Mouse (Mus musculus) cerebellum, adult (tissue): ENCODE measurements at regions not wholly inside any gene's neighbourhood (a gene's known extent, or its start where the extent isn't known, plus 50 kb on each side); places are given as distances from the start of the nearest gene placed in this dataset.

Experiments used
- ATAC-seq: cut with Nextera tagmentation; 2 replicates; pipeline ENCODE4 v1.9.2; 2017; ENCODE audit warnings: mild to moderate bottlenecking, moderate library complexity, mixed read lengths; ENCODE audit not compliant: insufficient number of reproducible peaks, low FRiP score, low TSS enrichment

GRCm38 (mm10) chr8:15304143-15304677 is 258.3 kb upstream of the BB014433 start:
- no peak for ATAC-seq

- ATAC-seq = no peak
Observed at GRCm38 (mm10) chr8:15273775-15274174, 227.9 kb upstream of the BB014433 start.

GRCm38 (mm10) chr8:15271793-15272587 is 226.1 kb upstream of the BB014433 start:
- ATAC-seq = no peak

GRCm38 (mm10) chr8:15270290-15270689 is 224.4 kb upstream of the BB014433 start:
- ATAC-seq = no peak

- ATAC-seq = no peak
Observed at GRCm38 (mm10) chr8:15244770-15245485, 199.1 kb upstream of the BB014433 start.

- ATAC-seq = no peak
Observed at GRCm38 (mm10) chr8:15235410-15235809, 189.5 kb upstream of the BB014433 start.

- ATAC-seq = no peak
Observed at GRCm38 (mm10) chr8:15233241-15233640, 187.4 kb upstream of the BB014433 start.

GRCm38 (mm10) chr8:15230217-15230616 is 184.3 kb upstream of the BB014433 start:
- ATAC-seq = no peak

- no peak for ATAC-seq
Observed at GRCm38 (mm10) chr8:15221211-15221912, 175.5 kb upstream of the BB014433 start.

- ATAC-seq = no peak
Observed at GRCm38 (mm10) chr8:15209856-15210521, 164.1 kb upstream of the BB014433 start.

- ATAC-seq = peak; percentile 49; the same call in 1 of the 2 replicates
Observed at GRCm38 (mm10) chr8:15201556-15201955, 155.7 kb upstream of the BB014433 start.

- ATAC-seq = no peak
Observed at GRCm38 (mm10) chr8:15190708-15191107, 144.8 kb upstream of the BB014433 start.

- ATAC-seq = no peak
Observed at GRCm38 (mm10) chr8:15189079-15189612, 143.3 kb upstream of the BB014433 start.
